Mouse (Mus musculus): ENCODE measurements around the gene Prrc2b. TPM values are rescaled to one million over a fixed set of nuclear protein-coding genes. Genes with fewer than 3 reads are reported as not detected.

The Prrc2b gene
- total RNA-seq, 2 experiments from 2014 or later, result 76.4 to 86.9 TPM

GRCm38 (mm10) chr2:32252658-32253057 lies 101.8 kb downstream of the Prrc2b start:
- TF ChIP-seq CTCF (IDR thresholded peaks at IDR 0.05), result no peak
- no peak overlapping the region for H3K4me3 ChIP-seq
- DNase-seq, result no peak
- intact Hi-C loops (cut with DNase I), result no loop called here
- H3K27ac ChIP-seq, result peak overlapping the region; percentile 59; the same call in 1 of the 2 replicates

- Histone ChIP-seq H3K27ac (no peak overlapping the region), H3K4me3 (no peak overlapping the region)
- no peak for TF ChIP-seq CTCF (IDR thresholded peaks at IDR 0.05)
- no peak for DNase-seq
- intact Hi-C loops (cut with DNase I), result no loop called here
These were observed 102.5 kb downstream of the Prrc2b start for GRCm38 (mm10) chr2:32253352-32253751.

- no peak for TF ChIP-seq CTCF (IDR thresholded peaks at IDR 0.05)
- Histone ChIP-seq H3K4me3 (no peak overlapping the region), H3K27ac (no peak overlapping the region)
- no peak for DNase-seq
- intact Hi-C loops (cut with DNase I), result no loop called here
These were observed 103.7 kb downstream of the Prrc2b start for GRCm38 (mm10) chr2:32254563-32254962.

- no peak for TF ChIP-seq CTCF (IDR thresholded peaks at IDR 0.05)
- intact Hi-C loops (cut with DNase I), result no loop called here
- DNase-seq, result peak; percentile 18
- H3K27ac ChIP-seq, result no peak overlapping the region
- H3K4me3 ChIP-seq, result no peak overlapping the region
These were observed 105.4 kb downstream of the Prrc2b start for GRCm38 (mm10) chr2:32256273-32256672.

- H3K4me3 ChIP-seq, result peak overlapping the region; percentile 84
- peak overlapping the region; percentile 92 for H3K27ac ChIP-seq
- intact Hi-C loops (cut with DNase I), result no loop called here
- peak; percentile 20 for DNase-seq
- no peak for TF ChIP-seq CTCF (IDR thresholded peaks at IDR 0.05)
These were observed 108.1 kb downstream of the Prrc2b start for GRCm38 (mm10) chr2:32258887-32259533.

GRCm38 (mm10) chr2:32259657-32260417 lies 109.0 kb downstream of the Prrc2b start, which contains the start of gene Uck1:
TSS of gene Uck1 (minus strand) at chr2:32260159.
- peak within 1 kb of the TSS; percentile 92 for H3K27ac ChIP-seq
- intact Hi-C loops (cut with DNase I), result no loop called here
- TF ChIP-seq CTCF (IDR thresholded peaks at IDR 0.05), result 0 out of 2 replicates have a peak, but pooled peaks have one; percentile 3
- DNase-seq, result peak; percentile 92
- peak within 1 kb of the TSS; percentile 84 for H3K4me3 ChIP-seq

GRCm38 (mm10) chr2:32260635-32261034 lies 109.8 kb downstream of the Prrc2b start:
- peak; percentile 64 for TF ChIP-seq CTCF (IDR thresholded peaks at IDR 0.05)
- intact Hi-C loops (cut with DNase I), result no loop called here
- peak; percentile 42 for DNase-seq

GRCm38 (mm10) chr2:32275823-32276222 lies 124.9 kb downstream of the Prrc2b start:
- intact Hi-C loops (cut with DNase I), result no loop called here

More at GRCm38 (mm10) chr2:32260635-32261034, 109.8 kb downstream of the Prrc2b start:
- H3K27ac ChIP-seq, result peak overlapping the region; percentile 92; the same call in 1 of the 2 replicates
- H3K4me3 ChIP-seq, result no peak overlapping the region

GRCm38 (mm10) chr2:32282289-32282688 lies 131.4 kb downstream of the Prrc2b start:
- intact Hi-C loops (cut with DNase I), result no loop called here
- DNase-seq, result no peak
- no peak overlapping the region for H3K4me3 ChIP-seq
- H3K27ac ChIP-seq, result peak overlapping the region; percentile 82
- TF ChIP-seq CTCF (IDR thresholded peaks at IDR 0.05), result no peak

More at GRCm38 (mm10) chr2:32275823-32276222, 124.9 kb downstream of the Prrc2b start:
- Histone ChIP-seq H3K4me3 (no peak overlapping the region), H3K27ac (no peak overlapping the region)
- TF ChIP-seq CTCF (IDR thresholded peaks at IDR 0.05), result no peak
- DNase-seq, result no peak

GRCm38 (mm10) chr2:32282727-32283126 lies 131.8 kb downstream of the Prrc2b start:
- peak; percentile 72 for DNase-seq
- TF ChIP-seq CTCF (IDR thresholded peaks at IDR 0.05), result peak; percentile 76
- intact Hi-C loops (cut with DNase I), result no loop called here
- Histone ChIP-seq H3K4me3 (no peak overlapping the region), H3K27ac (peak overlapping the region; percentile 82)

GRCm38 (mm10) chr2:32283986-32284385 lies 133.1 kb downstream of the Prrc2b start:
- no peak for TF ChIP-seq CTCF (IDR thresholded peaks at IDR 0.05)
- no peak overlapping the region for H3K4me3 ChIP-seq
- no peak overlapping the region for H3K27ac ChIP-seq
- intact Hi-C loops (cut with DNase I), result no loop called here
- no peak for DNase-seq

Small RNA genes lying within 50 kb of the gene (microRNA-seq; reads per million reads assigned to microRNA genes)
- not detected for gene Gm27805

Other genes with a start within 250 kb of the Prrc2b start
- gene Aif1l, start 200.9 kb upstream of the Prrc2b start, total RNA-seq (2021), result 1 to 10 TPM; 2.1 to 2.7 TPM
- gene Nup214, start 176.6 kb upstream of the Prrc2b start, total RNA-seq (2021), result 10 to 100 TPM; 21.1 to 24.3 TPM
- 10 to 100 TPM in 1 of 2 experiments, 1 to 10 TPM in 1; 9.9 to 12.0 TPM for gene Fam78a, start 66.2 kb upstream of the Prrc2b start, total RNA-seq (2021)
- gene Plpp7, start 55.6 kb upstream of the Prrc2b start, total RNA-seq (2021), result 100 to 1,000 TPM; 109 to 120 TPM
- gene Pomt1, start 85.5 kb downstream of the Prrc2b start, total RNA-seq (2021), result 10 to 100 TPM; 11.5 TPM
- 10 to 100 TPM in 1 of 2 experiments, 1 to 10 TPM in 1; 9.8 to 12.9 TPM for gene Uck1, start 109.1 kb downstream of the Prrc2b start, total RNA-seq (2021)
- gene Golga2, start 136.3 kb downstream of the Prrc2b start, total RNA-seq (2021), result 10 to 100 TPM; 56.0 to 62.9 TPM
- gene Swi5, start 137.0 kb downstream of the Prrc2b start, total RNA-seq (2021), result 100 to 1,000 TPM; 118 to 175 TPM
- gene Ciz1, start 201.2 kb downstream of the Prrc2b start, total RNA-seq (2021), result 10 to 100 TPM; 26.4 to 26.6 TPM
- gene Dnm1, start 202.3 kb downstream of the Prrc2b start, total RNA-seq (2021), result 1 to 10 TPM; 3.7 to 8.2 TPM
- 10 to 100 TPM; 34.3 to 43.2 TPM for gene 1110008P14Rik, start 230.9 kb downstream of the Prrc2b start, total RNA-seq (2021)
- gene Lcn2, start 237.2 kb downstream of the Prrc2b start, total RNA-seq (2021), result 1 to 10 TPM; 2.6 to 3.4 TPM
- 10 to 100 TPM; 34.7 to 51.1 TPM for gene Ptges2, start 244.8 kb downstream of the Prrc2b start, total RNA-seq (2021)